Mouse (Mus musculus): Measurements from ENCODE around the gene AC140267.1. TPM values are rescaled to one million over a fixed set of nuclear protein-coding genes. Genes with fewer than 3 reads are reported as not detected.

AC140267.1 gene
- polyA plus RNA-seq, 1 experiment from 2014 or later = not detected

- DNase-seq (ENCODE audit: low spot score) = no peak
- no peak overlapping the region for H3K4me3 ChIP-seq (ENCODE audit: low read depth, low read length)
- no peaks in the 10 kb centered on the region for H3K4me1 ChIP-seq (ENCODE audit: insufficient read depth, low read depth, low read length)
- WGBS = 76% methylated on average over 2 of the region's 2 CpGs
- no peaks in the 10 kb centered on the region for H3K27me3 ChIP-seq (replicated peaks; ENCODE audit: insufficient read depth, low read length)
- H3K36me3 ChIP-seq (ENCODE audit: insufficient read depth, low read length) = no peaks in the 10 kb centered on the region
- H3K9me3 ChIP-seq (ENCODE audit: low read length) = no peaks in the 10 kb centered on the region
- no peak for TF ChIP-seq EP300 (IDR thresholded peaks at IDR 0.05)
- H3K4me2 ChIP-seq (replicated peaks; ENCODE audit: low read depth, low read length) = no peak overlapping the region
- H3K27ac ChIP-seq (ENCODE audit: low read length) = no peak overlapping the region
- ATAC-seq = no peak
- H3K9ac ChIP-seq (replicated peaks; ENCODE audit: low read depth) = no peak overlapping the region
Measured at GRCm38 (mm10) chr15:80279053-80279452, 43.4 kb downstream of the AC140267.1 start.

- H3K27ac ChIP-seq (ENCODE audit: low read length) = no peak overlapping the region
- no peaks in the 10 kb centered on the region for H3K9me3 ChIP-seq (ENCODE audit: low read length)
- no peaks in the 10 kb centered on the region for H3K36me3 ChIP-seq (ENCODE audit: insufficient read depth, low read length)
- H3K9ac ChIP-seq (replicated peaks; ENCODE audit: low read depth) = no peak overlapping the region
- H3K4me1 ChIP-seq (ENCODE audit: insufficient read depth, low read depth, low read length) = no peaks in the 10 kb centered on the region
- DNase-seq (ENCODE audit: low spot score) = no peak
- TF ChIP-seq CTCF (IDR thresholded peaks at IDR 0.05) = peak; percentile 75
- TF ChIP-seq EP300 (IDR thresholded peaks at IDR 0.05) = no peak
- no peak overlapping the region for H3K4me2 ChIP-seq (replicated peaks; ENCODE audit: low read depth, low read length)
- WGBS = 28% methylated on average over 6 of the region's 6 CpGs
- H3K27me3 ChIP-seq (replicated peaks; ENCODE audit: insufficient read depth, low read length) = peaks cover 1% of the 10 kb centered on the region; the same call in 1 of the 2 replicates
- H3K4me3 ChIP-seq (ENCODE audit: low read depth, low read length) = no peak overlapping the region
- no peak for ATAC-seq
Measured at GRCm38 (mm10) chr15:80280646-80281045, 45.0 kb downstream of the AC140267.1 start.

Other genes starting within 250 kb of the AC140267.1 start
- 10.5 and 14.2 TPM in 2 replicates for gene Pdgfb, start 220.9 kb upstream of the AC140267.1 start, polyA plus RNA-seq (2015; fragmentation: Nextera tagmentation; extraction: Ambion mirVana)
- gene Syngr1, start 144.5 kb upstream of the AC140267.1 start, polyA plus RNA-seq (2015; fragmentation: Nextera tagmentation; extraction: Ambion mirVana) = 34.4 and 35.3 TPM in 2 replicates
- 554 and 577 TPM in 2 replicates for gene Rpl3, start 144.0 kb upstream of the AC140267.1 start, polyA plus RNA-seq (2015; fragmentation: Nextera tagmentation; extraction: Ambion mirVana)
- 18.1 and 19.1 TPM in 2 replicates for gene Tab1, start 102.7 kb upstream of the AC140267.1 start, polyA plus RNA-seq (2015; fragmentation: Nextera tagmentation; extraction: Ambion mirVana)
- 3.0 and 3.9 TPM in 2 replicates for gene Mgat3, start 62.1 kb upstream of the AC140267.1 start, polyA plus RNA-seq (2015; fragmentation: Nextera tagmentation; extraction: Ambion mirVana)
- gene Mief1, start 1.8 kb upstream of the AC140267.1 start, polyA plus RNA-seq (2015; fragmentation: Nextera tagmentation; extraction: Ambion mirVana) = 13.2 and 13.7 TPM in 2 replicates
- gene Atf4, start 19.3 kb downstream of the AC140267.1 start, polyA plus RNA-seq (2015; fragmentation: Nextera tagmentation; extraction: Ambion mirVana) = 113 and 115 TPM in 2 replicates
- gene Rps19bp1, start 28.5 kb downstream of the AC140267.1 start, polyA plus RNA-seq (2015; fragmentation: Nextera tagmentation; extraction: Ambion mirVana) = 34.7 and 36.1 TPM in 2 replicates
- gene Cacna1i, start 51.4 kb downstream of the AC140267.1 start, polyA plus RNA-seq (2015; fragmentation: Nextera tagmentation; extraction: Ambion mirVana) = not detected in 2 replicates

Measured in lung, postnatal 0 days (tissue).